Mouse (Mus musculus) small intestine, adult 10 weeks (tissue): ENCODE measurements around the gene Sh3yl1. TPM values are rescaled to one million over a fixed set of nuclear protein-coding genes. Genes with fewer than 3 reads are reported as not detected.

Source experiments
- polyA plus RNA-seq: library from polyadenylated mRNA; stranded (reverse); fragments of 350-450 nt; fragmentation: Illumina TruSeq; extraction: RNeasy Lipid Tissue Mini Kit (QIAGEN cat#74804); gene quantifications from one replicate; pipeline ENCODE4 v1.2.3, GENCODE M21; 2014; ENCODE audit warnings: low replicate concordance

Sh3yl1 gene
- 73.4 TPM for polyA plus RNA-seq

GRCm38 (mm10) chr12:30911261-30912047 lies at the start of gene Sh3yl1, which contains the start of gene Acp1:
TSS of gene Sh3yl1 (plus strand) at chr12:30911668.
TSS of gene Acp1 (minus strand) at chr12:30911589.

GRCm38 (mm10) chr12:30883986-30884621 lies 27.4 kb upstream of the Sh3yl1 start, which contains the start of gene Alkal2:
TSS of gene Alkal2 (plus strand) at chr12:30884322.

Other genes with a start within 250 kb of the Sh3yl1 start
- 0.56 TPM for gene Alkal2, start 27.3 kb upstream of the Sh3yl1 start, polyA plus RNA-seq
- gene Acp1, start 79 bp upstream of the Sh3yl1 start, polyA plus RNA-seq, result 78.7 TPM
- 44.2 TPM for gene Fam110c, start 162.2 kb downstream of the Sh3yl1 start, polyA plus RNA-seq